Mouse (Mus musculus): ENCODE data around the gene Fbxo31. TPM values are rescaled to one million over a fixed set of nuclear protein-coding genes. Genes with fewer than 3 reads are reported as not detected.

Fbxo31 gene
- polyA plus RNA-seq, 1 experiment from 2014 or later, result 37.5 TPM

GRCm38 (mm10) chr8:121577751-121578675 is 593 bp downstream of the Fbxo31 start:
- WGBS, result 1% methylated on average over 40 of the region's 44 CpGs
- H3K4me3 ChIP-seq (ENCODE audit: low read length), result peak overlapping the region; percentile 92
- H3K4me1 ChIP-seq (ENCODE audit: control insufficient read depth, insufficient read depth, low read depth, low read length), result peaks cover 21% of the 10 kb centered on the region

GRCm38 (mm10) chr8:121575661-121576060 is 2.9 kb downstream of the Fbxo31 start:
- no peak overlapping the region for H3K27ac ChIP-seq (ENCODE audit: low read depth, low read length)
- no peak for ATAC-seq
- H3K4me1 ChIP-seq (ENCODE audit: control insufficient read depth, insufficient read depth, low read depth, low read length), result peaks cover 21% of the 10 kb centered on the region
- WGBS, result 78% methylated on average over 3 of the region's 3 CpGs
- no peak overlapping the region for H3K4me3 ChIP-seq (ENCODE audit: low read length)
- H3K9ac ChIP-seq (ENCODE audit: low read depth, low read length), result no peak overlapping the region
- no peaks in the 10 kb centered on the region for H3K27me3 ChIP-seq (replicated peaks; ENCODE audit: control insufficient read depth, insufficient read depth, low read length)
- H3K36me3 ChIP-seq (ENCODE audit: control insufficient read depth, insufficient read depth, low read length), result no peaks in the 10 kb centered on the region
- H3K4me2 ChIP-seq (ENCODE audit: low read length), result no peak overlapping the region
- no peaks in the 10 kb centered on the region for H3K9me3 ChIP-seq (ENCODE audit: control insufficient read depth, low read length)

More at GRCm38 (mm10) chr8:121577751-121578675, 593 bp downstream of the Fbxo31 start:
- H3K27ac ChIP-seq (ENCODE audit: low read depth, low read length), result peak overlapping the region; percentile 69
- H3K9me3 ChIP-seq (ENCODE audit: control insufficient read depth, low read length), result no peaks in the 10 kb centered on the region
- H3K9ac ChIP-seq (ENCODE audit: low read depth, low read length), result peak overlapping the region; percentile 91
- no peaks in the 10 kb centered on the region for H3K27me3 ChIP-seq (replicated peaks; ENCODE audit: control insufficient read depth, insufficient read depth, low read length)
- ATAC-seq, result peak; percentile 66
- no peaks in the 10 kb centered on the region for H3K36me3 ChIP-seq (ENCODE audit: control insufficient read depth, insufficient read depth, low read length)
- peak overlapping the region; percentile 68 for H3K4me2 ChIP-seq (ENCODE audit: low read length)

- WGBS, result 37% methylated on average over 3 of the region's 3 CpGs
Observed at GRCm38 (mm10) chr8:121573275-121573674, 5.3 kb downstream of the Fbxo31 start.

GRCm38 (mm10) chr8:121572121-121572520 is 6.5 kb downstream of the Fbxo31 start:
- H3K9me3 ChIP-seq (ENCODE audit: control insufficient read depth, low read length), result no peaks in the 10 kb centered on the region
- H3K9ac ChIP-seq (ENCODE audit: low read depth, low read length), result no peak overlapping the region; the same call in 1 of the 2 replicates
- no peaks in the 10 kb centered on the region for H3K27me3 ChIP-seq (replicated peaks; ENCODE audit: control insufficient read depth, insufficient read depth, low read length)
- H3K4me2 ChIP-seq (ENCODE audit: low read length), result no peak overlapping the region
- peaks cover 9% of the 10 kb centered on the region for H3K4me1 ChIP-seq (ENCODE audit: control insufficient read depth, insufficient read depth, low read depth, low read length)
- WGBS, result 83% methylated on average over 7 of the region's 7 CpGs
- no peak for ATAC-seq
- no peaks in the 10 kb centered on the region for H3K36me3 ChIP-seq (ENCODE audit: control insufficient read depth, insufficient read depth, low read length)
- no peak overlapping the region for H3K27ac ChIP-seq (ENCODE audit: low read depth, low read length)
- no peak overlapping the region for H3K4me3 ChIP-seq (ENCODE audit: low read length)

More at GRCm38 (mm10) chr8:121573275-121573674, 5.3 kb downstream of the Fbxo31 start:
- Histone ChIP-seq H3K36me3 (ENCODE audit: control insufficient read depth, insufficient read depth, low read length) (no peaks in the 10 kb centered on the region), H3K9ac (ENCODE audit: low read depth, low read length) (no peak overlapping the region), H3K27ac (ENCODE audit: low read depth, low read length) (no peak overlapping the region), H3K4me2 (ENCODE audit: low read length) (no peak overlapping the region), H3K9me3 (ENCODE audit: control insufficient read depth, low read length) (no peaks in the 10 kb centered on the region), H3K4me3 (ENCODE audit: low read length) (no peak overlapping the region), H3K27me3 (replicated peaks; ENCODE audit: control insufficient read depth, insufficient read depth, low read length) (no peaks in the 10 kb centered on the region), H3K4me1 (ENCODE audit: control insufficient read depth, insufficient read depth, low read depth, low read length) (peaks cover 18% of the 10 kb centered on the region)
- 0 out of 2 replicates have a peak, but pooled peaks have one; percentile 18 for ATAC-seq

- H3K9ac ChIP-seq (ENCODE audit: low read depth, low read length), result no peak overlapping the region
- WGBS, result 90% methylated on average over 17 of the region's 17 CpGs
- no peaks in the 10 kb centered on the region for H3K27me3 ChIP-seq (replicated peaks; ENCODE audit: control insufficient read depth, insufficient read depth, low read length)
- H3K4me3 ChIP-seq (ENCODE audit: low read length), result no peak overlapping the region
- no peaks in the 10 kb centered on the region for H3K36me3 ChIP-seq (ENCODE audit: control insufficient read depth, insufficient read depth, low read length)
- no peaks in the 10 kb centered on the region; the same call in 1 of the 2 replicates for H3K4me1 ChIP-seq (ENCODE audit: control insufficient read depth, insufficient read depth, low read depth, low read length)
- no peak overlapping the region for H3K4me2 ChIP-seq (ENCODE audit: low read length)
- no peak for ATAC-seq
- H3K9me3 ChIP-seq (ENCODE audit: control insufficient read depth, low read length), result no peaks in the 10 kb centered on the region
- no peak overlapping the region for H3K27ac ChIP-seq (ENCODE audit: low read depth, low read length)
Observed at GRCm38 (mm10) chr8:121570801-121571200, 7.8 kb downstream of the Fbxo31 start.

GRCm38 (mm10) chr8:121570335-121570734 is 8.3 kb downstream of the Fbxo31 start:
- WGBS, result 85% methylated on average over 21 of the region's 21 CpGs
- H3K27ac ChIP-seq (ENCODE audit: low read depth, low read length), result no peak overlapping the region
- no peaks in the 10 kb centered on the region for H3K36me3 ChIP-seq (ENCODE audit: control insufficient read depth, insufficient read depth, low read length)
- H3K9ac ChIP-seq (ENCODE audit: low read depth, low read length), result no peak overlapping the region
- H3K4me2 ChIP-seq (ENCODE audit: low read length), result no peak overlapping the region
- no peak for ATAC-seq
- H3K9me3 ChIP-seq (ENCODE audit: control insufficient read depth, low read length), result no peaks in the 10 kb centered on the region
- no peaks in the 10 kb centered on the region for H3K27me3 ChIP-seq (replicated peaks; ENCODE audit: control insufficient read depth, insufficient read depth, low read length)
- no peaks in the 10 kb centered on the region for H3K4me1 ChIP-seq (ENCODE audit: control insufficient read depth, insufficient read depth, low read depth, low read length)
- no peak overlapping the region for H3K4me3 ChIP-seq (ENCODE audit: low read length)

GRCm38 (mm10) chr8:121568321-121568720 is 10.3 kb downstream of the Fbxo31 start:
- peaks cover 4% of the 10 kb centered on the region; the same call in 1 of the 2 replicates for H3K36me3 ChIP-seq (ENCODE audit: control insufficient read depth, insufficient read depth, low read length)
- ATAC-seq, result no peak
- H3K27me3 ChIP-seq (replicated peaks; ENCODE audit: control insufficient read depth, insufficient read depth, low read length), result no peaks in the 10 kb centered on the region
- H3K9ac ChIP-seq (ENCODE audit: low read depth, low read length), result no peak overlapping the region
- H3K9me3 ChIP-seq (ENCODE audit: control insufficient read depth, low read length), result no peaks in the 10 kb centered on the region
- no peak overlapping the region for H3K4me2 ChIP-seq (ENCODE audit: low read length)
- no peaks in the 10 kb centered on the region for H3K4me1 ChIP-seq (ENCODE audit: control insufficient read depth, insufficient read depth, low read depth, low read length)
- no peak overlapping the region for H3K4me3 ChIP-seq (ENCODE audit: low read length)
- WGBS, result 76% methylated on average over 6 of the region's 6 CpGs
- no peak overlapping the region for H3K27ac ChIP-seq (ENCODE audit: low read depth, low read length)

GRCm38 (mm10) chr8:121563701-121564100 is 14.9 kb downstream of the Fbxo31 start:
- Histone ChIP-seq H3K4me1 (ENCODE audit: control insufficient read depth, insufficient read depth, low read depth, low read length) (no peaks in the 10 kb centered on the region), H3K4me2 (ENCODE audit: low read length) (no peak overlapping the region), H3K27ac (ENCODE audit: low read depth, low read length) (no peak overlapping the region), H3K27me3 (replicated peaks; ENCODE audit: control insufficient read depth, insufficient read depth, low read length) (no peaks in the 10 kb centered on the region), H3K9me3 (ENCODE audit: control insufficient read depth, low read length) (no peaks in the 10 kb centered on the region), H3K9ac (ENCODE audit: low read depth, low read length) (no peak overlapping the region), H3K4me3 (ENCODE audit: low read length) (no peak overlapping the region), H3K36me3 (ENCODE audit: control insufficient read depth, insufficient read depth, low read length) (peaks cover 13% of the 10 kb centered on the region)
- WGBS, result 70% methylated on average over 6 of the region's 6 CpGs
- no peak for ATAC-seq

GRCm38 (mm10) chr8:121562941-121563351 is 15.7 kb downstream of the Fbxo31 start:
- ATAC-seq, result no peak
- no peaks in the 10 kb centered on the region for H3K4me1 ChIP-seq (ENCODE audit: control insufficient read depth, insufficient read depth, low read depth, low read length)
- H3K9me3 ChIP-seq (ENCODE audit: control insufficient read depth, low read length), result no peaks in the 10 kb centered on the region
- no peaks in the 10 kb centered on the region for H3K27me3 ChIP-seq (replicated peaks; ENCODE audit: control insufficient read depth, insufficient read depth, low read length)
- H3K4me3 ChIP-seq (ENCODE audit: low read length), result no peak overlapping the region
- peaks cover 21% of the 10 kb centered on the region for H3K36me3 ChIP-seq (ENCODE audit: control insufficient read depth, insufficient read depth, low read length)
- H3K27ac ChIP-seq (ENCODE audit: low read depth, low read length), result no peak overlapping the region
- no peak overlapping the region for H3K4me2 ChIP-seq (ENCODE audit: low read length)
- H3K9ac ChIP-seq (ENCODE audit: low read depth, low read length), result no peak overlapping the region
- 76% methylated on average over 9 of the region's 9 CpGs for WGBS
